Mouse (Mus musculus) forebrain, embryonic 16.5 days (tissue): ENCODE results near the gene Dcps. TPM values are rescaled to one million over a fixed set of nuclear protein-coding genes. Genes with fewer than 3 reads are reported as not detected.

Experiments used
- ATAC-seq: fragments of 200-750 bp; cut with Nextera tagmentation; 2 replicates; pipeline ENCODE4 v1.8.0; 2017; ENCODE audit warnings: mild to moderate bottlenecking, moderate library complexity
- H3K27ac ChIP-seq: fragments of 300-500 bp; sonication (generic); 2 replicates; pipeline ENCODE4 v1.5.1; 2014; ENCODE audit warnings: low read length, control low read depth
- H3K27me3 ChIP-seq: fragments of 300-500 bp; sonication (generic); replicated peaks from 2 replicates; pipeline ENCODE4 v1.6.1; 2014; ENCODE audit warnings: low read length; ENCODE audit not compliant: control insufficient read depth, insufficient read depth
- H3K36me3 ChIP-seq: fragments of 300-500 bp; sonication (generic); 2 replicates; pipeline ENCODE4 v1.6.1; 2014; ENCODE audit not compliant: control insufficient read depth, insufficient read depth
- H3K4me1 ChIP-seq: fragments of 300-500 bp; sonication (generic); replicated peaks from 2 replicates; pipeline ENCODE4 v1.6.1; 2014; ENCODE audit warnings: low read length; ENCODE audit not compliant: control insufficient read depth, insufficient read depth
- H3K4me2 ChIP-seq: fragments of 300-500 bp; sonication (generic); 2 replicates; pipeline ENCODE4 v1.6.1; 2014; ENCODE audit warnings: mild to moderate bottlenecking, low read length, control low read depth
- H3K4me3 ChIP-seq: fragments of 300-500 bp; sonication (generic); replicated peaks from 2 replicates; pipeline ENCODE4 v1.5.1; 2014; ENCODE audit warnings: mild to moderate bottlenecking, low read length, control low read depth
- H3K9ac ChIP-seq: fragments of 300-500 bp; sonication (generic); replicated peaks from 2 replicates; pipeline ENCODE4 v1.6.1; 2014; ENCODE audit warnings: low read depth, low read length, control low read depth
- H3K9me3 ChIP-seq: fragments of 300-500 bp; sonication (generic); 2 replicates; pipeline ENCODE4 v1.6.1; 2016; ENCODE audit warnings: low read length; ENCODE audit not compliant: control insufficient read depth
- WGBS: fragments of 180-500 bp; shearing (Covaris S2); extraction: QIAGEN DNeasy Blood & Tissue Kit; methylation state at CpG from one replicate; pipeline ENCODE4 v1.1.7; 2014; 5-methylcytosine and 5-hydroxymethylcytosine counted together
- polyA plus RNA-seq: library from polyadenylated mRNA; unstranded; fragments of >200 nt; fragmentation: Nextera tagmentation; extraction: Ambion mirVana; gene quantifications from 2 replicates; pipeline ENCODE4 v1.2.1, GENCODE M21; 2015

Dcps gene
- 80.4 TPM in 2 replicates for polyA plus RNA-seq

GRCm38 (mm10) chr9:35175251-35176123 is at the start of gene Dcps:
Gene Dcps (minus strand): TSS chr9:35176061.
- H3K4me1 ChIP-seq = peaks cover 9% of the 10 kb centered on the region
- peak within 1 kb of the TSS; percentile 87 for H3K4me2 ChIP-seq
- no peaks in the 10 kb centered on the region for H3K27me3 ChIP-seq
- H3K27ac ChIP-seq = peak within 1 kb of the TSS; percentile 96
- ATAC-seq = peak; percentile 98
- H3K9me3 ChIP-seq = no peaks in the 10 kb centered on the region
- peak within 1 kb of the TSS; percentile 79 for H3K9ac ChIP-seq
- no peaks in the 10 kb centered on the region for H3K36me3 ChIP-seq
- H3K4me3 ChIP-seq = peak within 1 kb of the TSS; percentile 70
- under 1% methylated on average over 38 of the region's 38 CpGs for WGBS

DNA sequence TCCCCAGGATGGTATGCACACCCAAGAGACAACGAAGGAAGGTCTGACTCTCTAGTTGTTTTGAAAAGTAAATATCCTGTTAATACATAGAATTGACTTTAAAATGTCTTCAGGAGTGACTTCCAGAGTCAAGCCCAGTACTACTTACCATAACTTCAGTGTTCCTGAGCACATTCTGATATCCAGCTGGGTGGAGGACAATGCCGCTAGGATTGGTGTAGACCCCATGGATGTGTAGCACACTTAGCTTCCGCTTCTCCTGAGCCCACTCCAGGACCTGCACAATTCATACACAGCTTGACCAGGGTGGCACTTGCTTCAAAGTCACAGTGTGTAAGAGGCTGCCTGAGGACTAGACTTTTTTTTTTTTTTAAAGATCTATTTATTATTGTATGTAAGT is 47.6 kb upstream of the Dcps start:
- Histone ChIP-seq H3K27me3 (no peaks in the 10 kb centered on the region), H3K36me3 (peaks cover 26% of the 10 kb centered on the region), H3K9ac (no peak overlapping the region), H3K9me3 (no peaks in the 10 kb centered on the region), H3K27ac (no peak overlapping the region), H3K4me3 (no peak overlapping the region), H3K4me2 (no peak overlapping the region), H3K4me1 (no peaks in the 10 kb centered on the region)
- no peak for ATAC-seq
- over 99% methylated on average over 3 of the region's 3 CpGs for WGBS

GRCm38 (mm10) chr9:35217963-35218362 is 42.1 kb upstream of the Dcps start:
- no peak overlapping the region for H3K4me3 ChIP-seq
- H3K4me2 ChIP-seq = no peak overlapping the region
- no peaks in the 10 kb centered on the region for H3K4me1 ChIP-seq
- H3K36me3 ChIP-seq = peaks cover 53% of the 10 kb centered on the region
- no peak for ATAC-seq
- H3K9me3 ChIP-seq = no peaks in the 10 kb centered on the region
- H3K27me3 ChIP-seq = no peaks in the 10 kb centered on the region
- no peak overlapping the region for H3K9ac ChIP-seq
- no peak overlapping the region for H3K27ac ChIP-seq
- 83% methylated on average over 1 of the region's 1 CpGs for WGBS

- Histone ChIP-seq H3K27me3 (no peaks in the 10 kb centered on the region), H3K4me1 (peaks cover 16% of the 10 kb centered on the region), H3K4me2 (peak overlapping the region; percentile 97), H3K27ac (no peak overlapping the region; the same call in 1 of the 2 replicates), H3K9ac (peak overlapping the region; percentile 86), H3K36me3 (peaks cover 25% of the 10 kb centered on the region), H3K4me3 (peak overlapping the region; percentile 89), H3K9me3 (no peaks in the 10 kb centered on the region)
- WGBS = 35% methylated on average over 26 of the region's 26 CpGs
- no peak for ATAC-seq
These were observed 36.0 kb upstream of the Dcps start for GRCm38 (mm10) chr9:35211573-35212511.

DNA sequence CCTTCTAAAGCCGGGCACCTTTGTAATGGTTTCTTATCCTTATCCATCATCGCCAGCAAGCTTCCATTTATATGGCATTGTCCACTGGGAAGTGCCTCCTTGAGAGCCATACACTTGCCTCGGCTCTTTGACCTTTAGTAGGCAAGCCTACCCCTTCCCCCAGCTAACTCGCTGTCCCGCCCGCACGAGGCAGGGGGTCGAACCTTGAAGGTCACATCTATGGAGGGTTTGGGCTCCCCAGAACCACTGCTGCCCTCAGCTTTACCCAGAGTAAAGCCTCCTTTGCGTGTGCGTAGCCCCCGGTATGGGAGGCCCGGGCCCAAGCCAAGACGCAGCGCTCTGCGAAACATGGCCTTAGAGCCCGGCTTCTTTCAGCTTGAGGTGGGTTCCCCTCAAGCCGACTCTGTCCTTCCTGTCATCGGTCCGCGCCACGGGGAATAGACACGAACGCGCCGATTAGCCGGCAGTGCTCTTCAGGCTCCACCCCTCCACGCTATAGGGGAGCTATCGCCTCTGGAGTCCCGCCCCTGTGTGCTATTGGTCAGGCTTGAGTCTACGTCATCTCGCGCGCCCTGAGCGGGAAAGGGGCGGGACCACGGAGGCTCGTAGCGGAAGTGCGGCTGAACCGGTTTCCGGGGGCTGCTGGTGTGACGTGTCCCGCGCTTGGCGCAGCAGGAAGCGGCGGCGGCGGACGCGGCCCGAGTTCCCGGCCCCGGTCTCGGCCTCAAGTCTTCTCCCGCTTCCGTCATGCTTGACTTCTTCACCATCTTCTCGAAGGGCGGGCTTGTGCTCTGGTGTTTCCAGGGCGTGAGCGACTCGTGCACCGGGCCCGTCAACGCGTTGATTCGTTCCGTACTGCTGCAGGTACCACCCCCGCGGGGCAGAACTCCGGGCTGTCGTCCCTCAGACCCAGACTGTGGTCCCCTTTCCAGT is 34.9 kb upstream of the Dcps start, which contains the start of gene Foxred1:
TSS of gene Foxred1 (minus strand) at position 514 of the 933 bp plus-strand sequence.
- Histone ChIP-seq H3K4me2 (peak within 1 kb of the TSS; percentile 97), H3K4me1 (peaks cover 16% of the 10 kb centered on the region), H3K9me3 (no peaks in the 10 kb centered on the region), H3K36me3 (peaks cover 22% of the 10 kb centered on the region), H3K27me3 (no peaks in the 10 kb centered on the region), H3K4me3 (peak within 1 kb of the TSS; percentile 89), H3K27ac (peak within 1 kb of the TSS; percentile 90), H3K9ac (peak within 1 kb of the TSS; percentile 86)
- ATAC-seq = peak; percentile 100
- under 1% methylated on average over 72 of the region's 72 CpGs for WGBS

GRCm38 (mm10) chr9:35204421-35204820 is 28.6 kb upstream of the Dcps start:
- Histone ChIP-seq H3K9ac (no peak overlapping the region), H3K9me3 (no peaks in the 10 kb centered on the region), H3K4me2 (no peak overlapping the region), H3K4me3 (no peak overlapping the region), H3K4me1 (peaks cover 10% of the 10 kb centered on the region), H3K36me3 (peaks cover 7% of the 10 kb centered on the region; the same call in 1 of the 2 replicates), H3K27ac (no peak overlapping the region), H3K27me3 (no peaks in the 10 kb centered on the region)
- no peak for ATAC-seq
- 95% methylated on average over 2 of the region's 2 CpGs for WGBS

DNA sequence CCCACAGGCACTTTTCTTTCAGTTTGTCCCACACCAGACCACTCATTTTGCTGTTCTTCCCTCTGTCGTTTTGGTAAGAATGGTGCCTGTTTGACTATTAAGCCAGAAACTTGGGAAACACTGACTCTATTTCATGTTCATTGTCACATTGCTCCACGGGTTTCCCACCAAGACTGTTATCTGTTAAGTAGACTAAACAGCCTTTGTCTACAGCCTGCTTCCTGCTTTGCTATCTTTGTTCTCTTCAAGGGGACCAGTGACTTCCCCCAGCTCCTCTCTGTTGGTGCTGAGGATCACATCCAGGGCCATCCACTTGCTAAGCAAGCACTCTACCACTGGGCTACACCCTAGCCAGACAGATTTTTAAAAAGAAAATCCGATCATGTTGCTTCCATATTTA is 27.7 kb upstream of the Dcps start:
- H3K9me3 ChIP-seq = no peaks in the 10 kb centered on the region
- H3K27me3 ChIP-seq = no peaks in the 10 kb centered on the region
- H3K27ac ChIP-seq = no peak overlapping the region
- ATAC-seq = no peak
- H3K9ac ChIP-seq = no peak overlapping the region
- WGBS = 77% methylated on average over 3 of the region's 3 CpGs
- peaks cover 7% of the 10 kb centered on the region; the same call in 1 of the 2 replicates for H3K36me3 ChIP-seq
- H3K4me3 ChIP-seq = no peak overlapping the region
- no peak overlapping the region for H3K4me2 ChIP-seq
- H3K4me1 ChIP-seq = peaks cover 13% of the 10 kb centered on the region

DNA sequence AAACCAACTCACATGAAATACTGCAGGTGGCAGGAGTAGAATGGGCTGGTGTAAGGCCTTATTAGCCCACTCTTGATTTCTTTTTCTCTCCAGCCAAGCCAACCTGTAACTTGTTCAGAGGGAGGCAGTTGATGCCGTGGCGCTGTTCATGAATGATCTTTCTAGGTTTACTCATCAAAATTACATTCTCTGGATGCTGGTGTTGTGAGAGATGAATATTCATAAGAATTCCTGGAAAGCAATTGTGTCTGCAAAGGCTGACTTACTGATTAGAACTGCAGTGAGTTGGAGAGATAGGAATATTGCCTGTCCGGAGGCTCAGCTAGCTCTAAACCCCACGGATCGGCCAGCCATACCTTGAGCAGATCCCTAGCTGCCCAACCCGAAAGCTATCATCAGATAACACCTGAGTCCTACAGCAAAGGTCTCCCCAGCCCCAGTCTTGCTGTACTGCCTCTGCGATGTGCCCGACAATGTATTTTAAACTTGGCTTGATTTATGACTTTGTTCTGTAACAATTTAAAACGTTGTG is 24.7 kb upstream of the Dcps start:
- Histone ChIP-seq H3K36me3 (peaks cover 7% of the 10 kb centered on the region; the same call in 1 of the 2 replicates), H3K27ac (no peak overlapping the region), H3K9me3 (no peaks in the 10 kb centered on the region), H3K9ac (no peak overlapping the region), H3K4me2 (peak overlapping the region; percentile 58), H3K27me3 (no peaks in the 10 kb centered on the region), H3K4me1 (peaks cover 13% of the 10 kb centered on the region), H3K4me3 (no peak overlapping the region)
- WGBS = 64% methylated on average over 9 of the region's 9 CpGs
- peak; percentile 21; the same call in 1 of the 2 replicates for ATAC-seq
